Mouse (Mus musculus) naive thymus-derived CD4-positive, alpha-beta T cell, adult 2 months (primary cell): ENCODE data around the gene Tjp2.
"Not testable (repeated sequence)": the region's sequence is repeated elsewhere in the genome, so short reads cannot be mapped to it uniquely, and the experiment has no call there.

Source experiments
- DNase-seq: peaks from one replicate; pipeline ENCODE4 v3.0.0-alpha.2; 2011; ENCODE audit warnings: low read depth

Gene Tjp2

DNA sequence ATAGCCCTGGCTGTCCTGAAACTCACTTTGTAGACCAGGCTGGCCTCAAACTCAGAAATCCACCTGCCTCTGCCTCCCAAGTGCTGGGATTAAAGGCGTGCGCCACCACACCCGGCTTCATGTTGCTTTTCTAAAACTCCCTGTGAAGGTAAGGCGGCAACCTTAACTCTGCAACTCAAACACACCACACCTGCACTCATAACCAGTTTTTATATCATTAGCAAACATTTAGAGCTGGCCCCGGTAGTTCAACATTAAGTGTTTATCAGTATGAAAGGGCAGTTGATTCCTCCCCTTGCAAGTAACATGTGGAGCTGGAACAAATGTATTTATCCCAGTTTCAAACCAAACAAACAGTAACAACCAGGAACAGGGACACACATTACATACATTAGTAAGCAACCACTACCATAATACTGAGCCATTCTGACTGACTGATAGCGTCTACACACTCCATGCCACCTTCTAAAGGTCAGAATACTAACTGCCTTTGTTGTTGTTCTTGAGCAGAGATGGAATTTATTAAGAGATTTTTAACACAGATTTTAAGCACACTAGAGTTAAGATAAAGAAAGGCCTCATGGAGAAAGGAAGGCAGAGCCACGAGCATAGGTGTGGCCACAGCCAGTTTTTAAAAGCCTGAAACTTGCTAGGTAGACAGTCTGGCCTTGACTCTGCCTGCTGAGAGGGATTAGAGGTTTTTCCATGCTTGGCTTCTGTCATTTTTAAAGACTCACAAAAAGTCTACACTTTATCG, 101.1 kb downstream of the Tjp2 start:
- DNase-seq: no peak

- DNase-seq: no peak
These were observed 101.7 kb downstream of the Tjp2 start for GRCm38 (mm10) chr19:24123087-24123486.

GRCm38 (mm10) chr19:24122647-24123046, 102.2 kb downstream of the Tjp2 start:
- no peak for DNase-seq

GRCm38 (mm10) chr19:24120811-24121210, 104.0 kb downstream of the Tjp2 start:
- no peak for DNase-seq

DNA sequence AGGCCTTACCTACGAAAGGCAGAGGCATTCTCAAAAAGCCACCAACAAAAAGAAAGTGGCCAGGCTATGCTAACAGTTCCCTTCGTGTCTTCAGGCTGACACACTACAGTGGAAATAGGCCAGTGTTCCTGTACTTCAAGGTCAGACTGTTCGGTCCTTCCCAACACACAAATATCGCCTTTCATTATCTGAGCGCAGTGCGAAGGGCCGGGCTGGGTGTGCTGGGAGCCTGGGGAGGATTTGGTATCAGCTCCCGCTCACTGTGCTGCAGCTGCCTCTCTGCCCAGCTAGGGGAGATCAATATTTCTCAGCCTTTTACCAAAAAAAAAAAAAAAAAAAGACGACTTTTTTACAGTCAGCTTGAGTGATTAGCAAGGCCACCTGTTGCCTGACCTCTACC, 106.1 kb downstream of the Tjp2 start:
- DNase-seq: no peak

- no peak for DNase-seq
These were observed 113.2 kb downstream of the Tjp2 start for GRCm38 (mm10) chr19:24111581-24111980.

DNA sequence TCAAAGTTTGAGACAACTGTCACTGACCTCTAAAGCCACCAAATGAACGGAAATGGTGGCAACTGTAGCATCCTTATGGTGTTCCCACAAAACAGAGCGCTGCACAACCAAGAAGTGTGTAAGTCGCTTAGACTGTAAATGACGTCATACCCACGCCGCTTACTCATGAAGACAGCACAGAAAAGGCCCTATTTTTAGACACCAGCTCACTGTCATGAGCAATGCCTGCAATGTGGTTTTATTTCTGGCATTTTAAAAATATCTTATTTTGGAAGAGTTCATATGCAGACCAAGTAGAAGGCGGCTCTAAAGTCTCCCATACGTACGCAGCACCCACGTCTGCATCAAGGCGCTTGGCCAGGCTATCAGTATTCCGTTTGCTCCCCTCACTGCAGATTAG, 117.1 kb downstream of the Tjp2 start:
- no peak for DNase-seq

DNA sequence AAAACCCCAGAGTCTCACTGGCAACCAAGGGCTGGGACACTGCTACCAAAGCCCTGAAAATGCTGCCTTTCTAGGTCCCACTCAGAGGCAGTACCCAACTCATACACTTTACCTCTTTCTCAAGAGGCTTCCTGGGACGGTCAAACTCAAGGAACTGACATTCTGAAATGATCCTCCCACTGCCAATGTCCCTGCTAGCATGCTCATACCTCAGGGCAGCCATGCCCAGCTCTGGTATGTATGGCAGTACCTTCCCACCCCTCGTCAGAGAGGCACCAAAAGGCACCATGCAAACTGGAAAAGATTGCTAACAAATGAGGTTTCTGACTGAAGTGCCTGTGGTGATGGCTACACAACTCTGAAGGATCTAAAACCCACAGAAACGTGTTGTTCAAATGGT, 121.0 kb downstream of the Tjp2 start:
- no peak for DNase-seq

DNA sequence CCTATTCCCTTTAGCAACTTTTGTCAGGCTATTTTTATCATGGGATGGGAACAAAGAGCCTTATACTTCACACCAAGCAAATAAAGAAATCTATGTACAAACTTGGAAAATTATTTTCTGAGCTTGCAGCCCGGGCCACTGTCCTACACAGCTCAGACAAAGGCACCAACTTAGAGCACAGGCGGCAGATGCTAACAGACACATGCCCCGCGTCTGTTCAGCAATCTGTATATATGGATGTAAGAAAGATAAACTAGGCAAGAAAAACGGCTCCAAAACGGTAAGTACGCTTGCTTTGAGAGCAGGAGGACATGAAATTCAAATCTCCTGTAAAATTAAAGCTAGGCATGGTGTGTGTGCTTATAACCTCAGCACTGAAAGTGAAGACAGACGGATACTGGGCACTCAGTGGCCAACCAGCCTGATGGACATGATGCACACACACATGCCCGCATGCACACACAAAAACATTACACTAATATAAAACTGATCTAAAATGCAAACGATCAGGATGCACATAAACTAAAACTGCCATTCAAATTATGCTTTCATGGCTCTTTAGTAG, 122.2 kb downstream of the Tjp2 start:
- DNase-seq: no peak

- no peak for DNase-seq
These were observed 123.6 kb downstream of the Tjp2 start for GRCm38 (mm10) chr19:24101183-24101582.

GRCm38 (mm10) chr19:24098691-24099090, 126.1 kb downstream of the Tjp2 start:
- DNase-seq: no peak

GRCm38 (mm10) chr19:24097666-24098455, 127.0 kb downstream of the Tjp2 start:
- no peak for DNase-seq

GRCm38 (mm10) chr19:24092060-24092459, 132.8 kb downstream of the Tjp2 start:
- not testable (repeated sequence) for DNase-seq

DNA sequence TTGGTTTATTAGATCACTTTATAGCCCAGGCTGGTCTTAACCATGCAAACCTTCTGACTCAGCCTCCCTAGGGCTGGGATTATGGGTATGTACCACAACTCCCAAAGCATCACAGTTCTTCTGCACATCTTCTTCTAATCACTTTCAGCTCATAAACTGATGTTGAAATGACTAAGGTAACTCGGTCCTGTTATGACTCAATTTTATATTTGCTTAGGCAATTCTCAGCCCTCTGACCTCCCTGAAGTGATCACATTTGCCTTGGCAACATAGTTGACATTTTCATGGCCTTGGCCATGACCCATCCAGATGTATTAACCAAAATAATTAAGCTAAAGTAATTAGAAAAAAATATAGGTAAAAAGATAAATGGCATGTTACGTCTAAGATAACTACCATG, 134.5 kb downstream of the Tjp2 start:
- DNase-seq: no peak

DNA sequence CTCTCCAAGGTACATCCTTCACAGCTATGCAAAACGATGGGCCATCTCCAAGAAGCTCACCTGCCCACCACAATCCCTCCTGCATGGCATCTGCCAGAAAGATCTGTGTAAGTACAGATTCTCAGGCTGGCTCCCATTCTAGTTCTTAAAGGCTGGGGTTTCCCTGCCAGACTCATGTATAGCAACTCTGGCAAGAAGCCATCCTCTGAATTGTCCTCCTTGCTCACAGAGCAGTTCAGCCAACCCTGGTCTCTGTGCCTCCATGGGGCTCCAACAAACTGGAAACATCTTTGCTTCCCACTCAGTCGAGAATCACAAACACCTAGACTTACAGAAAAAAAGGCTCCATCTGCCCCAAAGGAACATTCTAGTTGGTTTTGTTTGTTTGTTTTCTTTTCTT, 139.5 kb downstream of the Tjp2 start:
- no peak for DNase-seq

GRCm38 (mm10) chr19:24080417-24081080, 144.3 kb downstream of the Tjp2 start:
- no peak for DNase-seq

DNA sequence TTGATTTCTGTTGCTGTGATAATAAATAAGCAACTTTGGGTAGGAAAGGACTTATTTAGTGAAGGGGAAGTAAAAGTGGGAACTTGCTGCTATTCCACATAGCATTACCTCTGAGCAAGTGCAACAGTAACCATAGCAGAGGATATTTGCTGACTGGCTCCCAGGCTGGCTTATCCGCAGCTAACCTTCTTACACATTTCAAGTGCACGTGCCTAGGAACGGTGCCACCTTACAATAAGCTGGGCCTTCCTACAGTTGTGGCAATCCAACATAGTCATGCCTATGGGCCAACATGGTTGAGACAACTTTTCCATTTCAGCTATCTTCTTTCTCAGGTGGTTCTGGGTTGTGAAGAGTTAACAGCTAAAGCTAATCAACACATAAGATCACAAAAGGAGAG, 147.2 kb downstream of the Tjp2 start:
- DNase-seq: no peak

- no peak for DNase-seq
These were observed 148.3 kb downstream of the Tjp2 start for GRCm38 (mm10) chr19:24076536-24076935.

DNA sequence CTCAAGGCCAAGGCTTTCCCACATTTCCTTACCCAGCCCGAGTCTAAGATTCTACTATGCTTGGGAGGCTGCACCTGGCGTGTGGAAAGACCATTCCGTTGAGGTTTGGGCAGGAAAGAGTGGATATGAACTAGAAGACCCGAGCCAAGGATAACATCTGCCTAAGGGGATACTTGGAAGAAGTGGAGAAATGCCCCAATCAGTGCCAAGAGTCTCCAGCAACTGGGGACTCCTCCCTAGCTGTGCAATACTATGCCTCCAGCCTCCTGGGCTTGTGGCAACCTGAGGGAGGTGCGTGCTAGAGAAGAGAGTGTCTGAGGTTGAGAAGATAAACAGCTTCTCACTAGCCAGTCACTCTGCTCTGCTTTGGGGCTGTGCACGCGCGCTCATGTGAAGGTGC, 148.9 kb downstream of the Tjp2 start:
- DNase-seq: no peak

GRCm38 (mm10) chr19:24073155-24073554, 151.7 kb downstream of the Tjp2 start:
- no peak for DNase-seq

GRCm38 (mm10) chr19:24064348-24064895, 160.4 kb downstream of the Tjp2 start:
- DNase-seq: no peak

GRCm38 (mm10) chr19:24063585-24063984, 161.2 kb downstream of the Tjp2 start:
- DNase-seq: no peak
